Mouse (Mus musculus) urinary bladder, adult 18-20 months (tissue): ENCODE results near the gene Prkaa1.
"Not testable (repeated sequence)": the region's sequence is repeated elsewhere in the genome, so short reads cannot be mapped to it uniquely, and the experiment has no call there.

ENCODE experiments used
- DNase-seq, 2 experiments: peaks; one replicate each; pipeline ENCODE4 v3.0.0; 2022; ENCODE audit warnings: low spot score in 2 of 2, mixed read lengths in 2 of 2

Gene Prkaa1

DNA sequence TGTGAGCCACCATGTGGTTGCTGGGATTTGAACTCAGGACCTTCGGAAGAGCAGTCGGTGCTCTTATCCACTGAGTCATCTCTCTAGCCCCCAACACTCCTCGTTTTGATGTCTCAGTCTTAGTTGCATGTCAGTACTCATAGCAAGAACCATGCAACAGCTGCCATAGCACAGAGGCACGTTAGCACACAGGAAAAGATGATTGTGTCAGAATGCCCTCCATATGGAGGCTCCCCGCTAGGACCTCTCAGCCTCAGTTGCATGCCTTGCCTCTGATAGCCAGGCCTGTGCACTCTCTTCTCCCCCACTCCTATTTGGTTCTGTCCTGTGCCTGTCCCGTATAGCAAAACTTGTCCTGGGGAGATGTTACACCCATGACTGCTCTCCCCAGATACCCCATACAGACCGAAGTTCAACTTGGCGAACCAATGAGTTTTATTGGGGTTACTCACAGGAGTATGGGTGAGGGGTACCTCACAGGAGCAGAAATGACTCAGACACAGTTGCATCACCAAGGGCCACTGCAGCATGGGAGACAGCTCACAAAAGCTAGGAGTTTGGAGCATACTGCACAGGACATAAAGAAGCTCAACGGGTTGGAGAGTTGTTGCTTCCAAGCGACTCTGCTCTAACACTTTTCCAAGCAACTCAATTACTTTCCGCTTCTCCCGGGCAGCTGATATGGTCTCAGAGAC, 14.4 kb upstream of the Prkaa1 start:
- DNase-seq, result no peak

DNA sequence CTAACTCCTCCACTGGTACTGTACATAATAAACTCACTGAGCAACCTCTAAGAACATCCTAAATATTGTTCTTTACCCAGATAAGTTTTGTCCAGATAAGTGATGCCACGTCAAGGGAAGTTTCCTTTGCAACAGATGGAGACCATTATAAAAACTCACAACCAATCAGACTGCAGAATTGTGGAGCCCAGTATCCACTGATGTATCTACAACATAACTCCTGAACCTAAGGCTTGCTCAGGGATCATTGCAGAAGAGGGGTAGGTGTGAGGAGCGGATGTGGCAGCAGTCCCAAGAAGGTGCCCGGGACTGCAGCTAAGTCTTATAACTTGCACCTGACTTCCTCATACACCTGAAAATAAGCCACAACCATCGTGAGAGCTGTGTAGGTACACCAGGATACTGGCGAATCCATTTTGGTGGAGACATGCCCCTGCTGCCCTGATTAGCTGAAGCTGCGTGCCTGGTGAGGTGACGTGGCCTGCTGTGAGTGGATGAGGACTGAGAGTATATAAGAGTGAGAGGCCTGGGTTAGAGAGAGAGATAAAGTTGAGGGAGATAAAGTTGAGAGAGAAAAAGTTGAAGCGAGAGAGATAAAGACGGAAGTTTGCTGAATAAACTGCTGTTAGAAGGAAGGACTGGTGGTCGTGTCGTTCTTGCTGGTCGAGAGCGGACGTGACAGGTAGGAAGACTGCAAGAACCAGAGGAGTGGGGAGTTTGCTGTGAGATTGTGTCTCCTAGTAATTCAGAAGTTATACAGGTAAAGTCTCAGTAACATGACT, 12.6 kb upstream of the Prkaa1 start:
- DNase-seq, result not testable (repeated sequence)

DNA sequence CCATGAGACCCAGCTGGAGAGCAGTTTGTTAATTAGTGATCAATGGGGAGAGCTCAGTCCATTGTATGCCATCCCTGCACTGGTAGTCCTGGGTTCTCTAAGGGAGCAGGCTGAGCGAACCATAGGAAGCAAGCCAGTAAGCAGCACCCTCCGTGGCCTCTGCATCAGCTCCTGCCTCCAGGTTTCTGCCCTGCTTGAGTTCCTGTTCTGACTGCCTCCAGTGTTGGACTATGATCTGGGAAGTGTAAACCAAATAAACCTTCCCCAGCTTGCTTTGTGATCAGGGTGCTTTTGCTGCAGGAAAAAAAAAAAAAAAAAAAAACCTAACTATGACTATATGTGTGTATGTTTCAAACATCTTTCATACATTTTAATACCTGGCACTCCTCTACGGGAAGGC, 10.4 kb upstream of the Prkaa1 start:
- DNase-seq, result no peak

DNA sequence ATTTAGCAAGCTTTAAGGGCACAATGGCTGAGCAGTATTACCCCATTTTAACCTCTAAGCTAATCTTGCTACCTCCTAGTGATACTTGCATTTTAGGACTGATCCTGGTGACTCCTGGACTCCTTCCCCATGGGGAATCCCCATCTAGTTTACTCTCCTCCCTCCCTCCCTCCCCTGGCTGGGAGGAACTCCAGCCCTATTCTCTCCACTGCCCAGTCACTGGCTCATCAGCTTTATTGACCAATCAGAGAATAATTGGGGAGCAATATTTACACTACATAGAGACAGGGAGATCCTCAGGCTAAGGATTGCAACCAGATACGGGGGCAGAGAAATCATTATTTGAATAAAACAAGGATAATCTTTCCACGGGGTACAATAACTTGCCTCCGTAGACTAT, 9.5 kb upstream of the Prkaa1 start:
- no peak for DNase-seq

DNA sequence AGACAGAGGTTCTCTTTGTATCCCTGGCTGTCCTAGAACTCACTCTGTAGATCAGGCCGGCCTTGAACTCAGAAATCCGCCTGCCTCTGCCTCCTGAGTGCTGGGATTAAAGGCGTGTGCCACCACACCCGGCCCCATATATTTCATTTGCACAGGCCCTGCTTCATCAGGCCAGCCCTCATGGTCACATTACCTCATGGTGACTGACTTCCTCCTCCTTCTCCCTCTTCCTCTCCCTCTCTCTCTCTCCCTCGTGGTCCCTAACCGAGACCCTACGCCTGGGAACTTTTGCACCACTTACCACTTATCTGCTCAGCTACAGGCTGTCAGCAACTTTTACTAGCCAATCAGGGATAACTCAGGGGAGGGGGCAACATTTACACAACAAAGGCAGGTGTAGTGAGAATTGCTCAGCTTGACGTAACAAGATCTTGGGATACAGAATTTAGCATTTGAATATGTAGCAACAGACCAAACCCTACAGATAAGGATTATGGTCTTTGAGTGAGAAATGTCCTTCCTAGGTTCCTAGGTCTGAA, 8.6 kb upstream of the Prkaa1 start:
- DNase-seq, result no peak

DNA sequence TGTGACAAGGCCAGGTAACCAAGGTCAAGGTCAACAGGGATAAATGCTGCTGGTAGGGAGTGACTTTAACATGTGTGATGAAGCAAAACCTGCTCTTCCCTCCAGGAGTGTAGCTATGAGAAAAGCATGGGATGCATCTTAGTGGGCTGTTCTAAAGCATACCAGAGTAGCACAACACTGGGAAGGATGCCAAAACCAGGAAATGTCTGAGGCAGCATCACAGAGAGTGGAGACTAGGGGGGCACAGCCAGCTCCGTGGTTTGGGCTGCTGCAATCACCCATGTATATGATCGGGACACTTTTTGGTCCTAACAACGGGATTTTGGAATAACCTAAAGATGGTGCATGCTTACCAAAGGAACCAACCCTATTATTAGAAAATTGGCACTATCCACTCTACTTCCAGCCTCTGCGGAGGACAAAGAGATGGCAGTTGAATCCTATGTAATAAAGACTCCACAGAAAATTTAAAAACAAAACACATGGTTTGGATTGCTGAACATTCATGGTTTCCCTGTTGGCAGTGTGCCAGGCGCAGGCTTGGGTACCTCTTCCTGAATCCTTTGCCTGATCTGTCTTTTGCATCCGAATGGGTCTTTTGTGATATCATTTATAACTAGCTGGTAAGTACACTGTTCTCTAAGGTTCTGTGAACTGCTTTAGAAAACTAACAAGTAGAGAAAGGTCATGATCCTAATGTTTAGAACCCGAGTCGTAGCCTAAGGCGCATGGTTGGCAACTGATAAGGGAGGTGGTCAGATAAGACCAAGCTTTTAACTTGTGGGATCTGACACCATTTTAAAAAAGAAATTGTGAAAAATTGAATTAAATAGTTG, 5.4 kb upstream of the Prkaa1 start:
- no peak for DNase-seq

DNA sequence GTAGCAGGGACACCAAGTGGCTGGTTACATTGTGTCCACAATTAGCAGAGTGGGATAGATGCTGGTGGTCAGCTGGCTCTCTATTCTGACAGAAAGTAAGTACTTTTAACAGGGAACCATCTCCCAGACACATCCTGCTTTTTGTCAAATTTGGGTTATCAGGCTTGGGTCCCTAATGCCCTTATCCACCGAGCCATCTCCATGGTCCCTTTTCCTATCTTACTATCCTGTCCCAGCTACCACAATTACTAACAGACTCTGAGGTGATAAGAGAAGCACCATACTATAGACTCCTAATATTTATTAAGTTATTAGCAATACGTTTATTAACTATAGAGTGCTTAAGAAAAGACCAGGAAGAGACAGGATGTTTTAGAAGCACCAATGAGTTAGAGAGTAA, 4.3 kb upstream of the Prkaa1 start:
- DNase-seq, result no peak

DNA sequence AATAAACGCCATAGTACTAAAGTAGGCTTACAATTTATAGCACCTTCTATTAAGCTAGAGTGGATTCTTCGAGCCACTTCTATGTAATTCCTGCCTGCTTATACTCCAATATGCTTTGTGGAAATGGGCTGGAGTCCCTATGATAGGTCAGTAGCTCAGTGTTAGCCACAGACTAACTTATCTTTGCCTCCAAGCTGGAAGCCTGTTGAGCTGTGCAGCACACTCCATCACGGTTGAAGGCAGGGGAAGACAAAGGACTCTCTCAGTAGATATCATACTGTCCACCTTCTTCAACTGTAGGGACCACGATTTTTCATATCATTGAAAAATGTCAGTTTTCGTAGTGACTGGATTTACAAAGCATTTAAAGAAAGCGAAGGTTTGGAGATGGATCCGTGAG, 3.8 kb upstream of the Prkaa1 start:
- DNase-seq, result no peak

DNA sequence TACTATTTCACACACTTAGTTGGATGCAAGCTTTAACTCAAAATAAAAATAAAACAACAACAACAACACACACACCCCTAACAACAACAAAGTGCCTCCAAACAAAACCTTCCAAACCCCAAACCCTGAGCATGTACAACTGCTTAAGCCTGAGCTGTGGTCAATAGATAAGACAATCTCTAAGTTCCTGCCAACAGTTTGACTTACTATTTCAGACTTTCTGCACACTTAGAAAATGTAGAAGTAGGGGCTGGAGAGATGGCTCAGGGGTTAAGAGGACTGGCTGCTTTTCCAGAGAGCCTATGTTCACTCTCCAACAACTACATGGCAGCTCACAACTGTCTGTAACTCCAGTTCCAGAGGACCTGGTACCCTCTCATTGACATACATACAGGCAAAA, 3.3 kb upstream of the Prkaa1 start:
- no peak for DNase-seq

DNA sequence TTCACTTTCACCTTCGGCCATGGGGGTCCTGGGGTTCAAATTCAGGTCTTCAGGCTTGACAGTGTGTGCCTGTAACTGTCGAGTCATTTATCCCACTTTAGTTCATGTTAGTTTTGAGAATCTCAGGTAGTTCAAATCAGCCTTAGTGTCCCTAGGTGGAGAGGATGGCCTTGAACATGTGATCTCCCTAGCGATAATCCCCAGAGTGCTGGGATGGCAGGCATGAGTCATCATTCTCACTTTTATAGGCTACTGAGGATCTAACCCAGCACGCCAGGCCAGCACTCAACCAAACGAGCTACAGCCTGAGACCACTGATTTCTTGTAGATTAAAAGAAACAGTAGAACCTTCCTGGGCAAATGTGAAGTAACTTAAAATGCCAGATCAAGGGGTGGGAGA, 1.6 kb upstream of the Prkaa1 start:
- no peak for DNase-seq

DNA sequence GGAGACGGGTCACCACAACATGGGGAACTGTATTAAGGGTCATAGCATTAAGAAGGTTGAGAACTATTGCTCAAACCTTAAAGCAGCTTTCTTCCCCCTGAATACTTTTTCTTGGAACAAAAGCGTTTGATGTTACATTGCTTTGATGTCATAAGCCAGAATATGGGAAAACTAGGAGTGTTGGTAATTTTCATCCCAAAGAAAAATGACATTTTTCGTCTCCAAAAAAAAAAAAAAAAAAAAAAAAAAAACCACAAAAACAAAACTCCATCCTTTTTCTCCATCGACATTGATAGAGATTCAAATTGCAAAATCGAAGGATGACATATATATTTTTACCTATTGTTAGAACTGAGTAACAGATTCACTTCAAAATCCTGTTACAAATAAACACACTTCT, 947 bp upstream of the Prkaa1 start:
- no peak for DNase-seq

DNA sequence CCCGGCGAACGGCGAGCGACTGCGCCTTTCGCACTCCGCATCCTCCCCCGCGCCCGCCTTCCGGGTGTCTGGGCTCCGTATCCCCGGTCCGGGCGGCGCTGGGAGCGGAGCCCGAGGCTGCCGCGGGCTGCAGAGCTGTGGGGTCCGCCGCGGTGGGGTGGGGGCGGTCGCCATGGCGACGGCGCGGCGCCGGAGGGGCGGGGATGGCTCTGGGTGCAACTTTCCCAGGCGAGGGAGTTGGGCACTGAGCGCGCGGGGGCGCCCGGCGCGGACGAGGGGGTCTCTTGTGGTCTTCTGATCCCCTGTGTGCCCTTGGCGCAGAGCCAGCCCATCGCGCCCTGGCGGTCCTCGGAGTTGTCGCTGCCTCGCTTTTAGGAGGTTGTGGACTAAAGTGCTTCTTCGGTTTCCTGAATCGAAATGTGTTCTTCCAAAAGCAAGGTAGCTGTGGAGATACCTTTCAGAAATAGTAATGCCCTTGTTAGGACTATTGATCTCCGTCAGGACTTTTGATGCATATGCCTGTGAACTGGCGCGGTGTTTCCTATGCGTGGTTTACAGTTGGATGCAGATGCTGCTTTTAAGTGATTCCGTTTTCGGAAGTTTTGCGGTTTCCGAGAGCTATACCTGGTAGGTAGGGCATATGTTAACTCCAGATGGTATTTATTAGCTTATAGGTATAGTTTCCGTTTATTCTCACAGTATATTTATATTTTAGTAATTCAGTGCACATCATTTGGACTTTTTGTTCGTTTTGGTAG, 539 bp downstream of the Prkaa1 start:
- DNase-seq, result peak in 1 of 2 experiments; percentile 32

DNA sequence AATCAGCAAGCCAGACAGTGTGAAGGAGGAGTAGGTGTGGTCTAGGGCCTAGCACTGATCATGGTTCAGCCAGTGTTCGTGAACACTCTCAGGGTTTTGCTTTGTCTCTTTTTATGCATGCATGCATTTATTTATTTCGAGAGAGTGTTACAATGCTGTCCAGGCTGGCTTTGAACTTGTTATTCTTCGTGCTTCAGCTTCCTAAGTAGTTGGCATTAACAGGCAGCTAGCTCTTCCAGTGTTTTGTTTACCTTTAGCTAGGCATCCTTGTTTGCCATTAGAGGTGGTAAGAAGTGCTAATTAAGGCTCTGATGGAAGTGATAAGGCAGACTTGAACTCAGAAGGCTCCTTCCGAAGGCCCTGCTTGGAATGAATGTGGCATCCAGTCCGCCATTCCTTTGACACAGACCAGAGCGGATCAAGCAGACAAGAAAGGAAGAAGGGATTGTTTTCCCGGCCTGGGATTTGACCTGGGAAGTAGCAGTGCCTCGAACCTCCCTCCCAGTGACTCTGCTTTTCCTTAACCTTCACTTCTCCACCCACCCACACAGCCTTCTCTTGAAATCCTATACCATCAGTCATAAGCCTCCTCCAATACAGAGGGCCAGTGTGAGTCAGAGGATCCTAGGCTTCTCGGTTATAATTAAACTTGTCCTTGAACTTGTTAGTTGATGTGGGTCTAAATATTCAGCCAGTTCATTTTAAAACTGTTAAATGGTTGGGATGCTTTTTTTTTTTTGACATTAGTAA, 1.7 kb downstream of the Prkaa1 start:
- DNase-seq, result no peak

DNA sequence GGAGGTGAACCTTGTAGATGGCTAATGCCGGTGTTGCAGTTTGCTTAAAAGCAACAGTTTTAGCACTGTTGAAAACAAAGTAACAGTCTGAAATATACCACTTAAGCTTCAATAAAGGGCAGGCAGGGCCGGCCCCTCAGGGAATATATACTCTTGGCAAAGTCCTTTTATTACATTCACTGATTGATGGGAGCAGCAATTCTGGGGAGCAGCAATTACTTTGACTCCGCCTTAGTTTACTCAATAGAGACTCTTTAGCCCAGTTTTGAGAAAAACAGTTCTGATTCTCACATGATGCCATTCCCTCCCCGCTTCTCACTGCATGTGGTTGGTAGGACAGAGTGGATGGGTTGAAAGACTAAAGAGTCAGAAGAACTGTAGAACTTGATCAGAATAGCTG, 5.5 kb downstream of the Prkaa1 start:
- DNase-seq, result no peak

DNA sequence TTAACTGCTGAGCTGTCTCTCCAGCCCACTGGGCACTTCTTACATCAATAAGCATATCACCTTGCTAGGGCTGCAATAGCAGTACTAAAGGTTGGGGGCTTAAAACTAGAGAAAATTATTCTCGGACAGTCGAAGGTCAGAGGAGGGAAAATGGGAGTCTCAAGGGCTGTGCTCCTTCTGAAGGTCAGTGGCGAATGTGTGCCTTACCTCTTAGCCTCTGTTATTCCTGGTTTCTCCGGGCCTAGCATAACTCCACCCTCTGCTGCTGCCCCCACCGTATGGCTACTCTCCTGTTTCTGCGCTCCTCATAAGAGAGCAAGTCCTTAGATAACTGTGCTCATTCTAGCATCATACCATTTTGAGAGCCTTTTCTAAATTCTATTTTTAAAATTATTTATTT, 8.5 kb downstream of the Prkaa1 start:
- no peak for DNase-seq

DNA sequence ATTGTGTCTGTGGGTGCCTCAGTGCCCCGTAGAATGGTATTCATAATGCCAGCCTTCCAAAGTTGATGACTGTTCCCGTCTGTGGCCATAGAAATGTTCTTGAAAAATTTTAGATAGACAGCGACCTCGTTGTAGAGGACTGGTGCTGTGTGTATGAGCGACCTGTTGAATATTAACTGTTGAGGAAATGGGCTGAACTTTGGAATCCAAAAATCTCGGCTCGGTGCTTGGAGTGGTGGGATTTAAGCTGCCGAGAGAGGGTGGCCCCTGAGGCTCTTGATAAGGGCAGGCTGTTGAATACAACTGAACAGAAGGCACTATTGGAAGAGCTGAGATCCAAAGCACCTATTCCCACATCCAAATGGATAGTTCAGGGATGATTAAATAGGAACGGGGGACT, 11.0 kb downstream of the Prkaa1 start:
- DNase-seq, result no peak

DNA sequence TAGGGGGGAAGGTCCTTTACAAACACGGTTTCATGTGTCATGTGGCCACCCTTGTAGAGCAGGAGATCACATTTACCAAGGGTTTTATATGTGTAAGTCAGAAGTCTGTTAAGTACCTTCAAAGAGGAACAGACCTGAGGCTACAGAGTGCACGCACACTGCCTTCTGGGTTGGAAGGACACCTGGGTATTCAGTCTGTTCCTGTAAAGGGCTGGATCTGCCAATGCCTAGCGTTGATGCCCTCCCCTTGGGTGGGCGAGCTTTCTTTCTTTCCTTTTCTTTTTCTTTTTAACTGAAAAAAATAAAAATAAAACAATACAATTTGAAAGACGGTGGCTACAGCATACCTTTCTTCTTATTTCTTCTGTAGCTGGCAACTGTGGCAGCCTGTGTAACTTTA, 11.4 kb downstream of the Prkaa1 start:
- DNase-seq, result no peak

DNA sequence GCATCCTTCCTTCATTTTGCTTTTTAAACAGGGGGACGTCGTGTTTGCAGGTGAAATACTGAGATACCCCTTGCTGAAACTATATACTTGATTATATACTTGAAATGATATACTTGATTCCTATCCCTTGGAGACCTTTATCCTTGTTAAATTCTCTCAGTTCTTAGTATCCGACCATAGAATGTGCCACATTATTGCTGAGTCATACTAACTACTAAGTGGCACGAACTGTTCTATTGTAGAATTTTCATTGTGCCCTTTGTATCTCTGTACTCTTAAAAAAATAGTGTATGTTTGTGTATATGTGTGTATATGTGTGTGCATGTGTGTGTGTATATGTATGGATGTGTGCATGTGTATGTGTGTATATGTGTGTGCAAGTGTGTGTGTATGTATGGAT, 12.7 kb downstream of the Prkaa1 start:
- DNase-seq, result no peak

DNA sequence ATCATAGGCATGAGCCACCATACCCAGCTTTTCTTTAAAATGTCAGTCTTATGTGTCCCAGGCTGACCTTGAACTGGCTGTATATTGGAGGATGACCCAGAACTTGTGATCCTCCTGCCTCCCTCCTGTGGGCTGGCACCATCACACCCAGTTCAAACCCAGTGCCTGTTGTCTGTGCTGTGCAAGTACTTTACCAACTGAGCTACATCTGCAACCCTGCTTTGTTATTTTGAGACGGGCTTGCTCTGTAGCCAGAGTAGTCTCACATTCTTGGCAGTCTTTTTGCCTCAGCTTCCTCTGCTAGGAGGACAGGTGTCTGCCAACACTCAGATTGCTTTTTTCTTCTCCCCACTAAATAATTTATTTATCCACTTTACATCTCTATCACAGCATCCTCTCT, 13.7 kb downstream of the Prkaa1 start:
- DNase-seq, result no peak

DNA sequence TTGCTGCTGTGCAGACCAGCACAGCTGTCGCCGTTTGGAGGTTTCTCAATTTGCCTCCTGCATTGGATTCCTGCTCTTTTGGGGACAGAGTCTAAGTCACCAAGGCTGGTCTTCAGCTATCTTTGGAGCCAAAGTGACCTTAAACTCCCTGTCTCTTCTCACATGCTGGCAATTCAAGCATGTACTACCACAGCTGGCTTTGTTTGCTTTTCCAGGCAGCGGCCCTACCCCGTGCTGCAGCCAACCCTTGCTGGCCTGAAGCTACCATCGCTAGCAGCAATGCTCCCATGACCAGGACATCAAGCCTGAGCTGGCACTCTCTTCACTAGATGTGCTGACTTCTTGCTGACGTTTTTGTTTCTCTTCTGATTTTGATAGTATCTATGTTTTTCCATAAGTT, 15.2 kb downstream of the Prkaa1 start:
- DNase-seq, result no peak
